Mouse (Mus musculus): ENCODE data around the gene Nav2. TPM values are rescaled to one million over a fixed set of nuclear protein-coding genes. Genes with fewer than 3 reads are reported as not detected.

The Nav2 gene
- total and polyA plus RNA-seq, 3 experiments, result 2.0 to 2.7 TPM; not detected in 1

- no peak overlapping the region for H3K27ac ChIP-seq (ENCODE audit: control insufficient read depth, low read depth, low read length)
- no peak overlapping the region for H3K9ac ChIP-seq (ENCODE audit: control insufficient read depth, low read depth, low read length, poor library complexity, severe bottlenecking)
- no peaks in the 10 kb centered on the region for H3K79me2 ChIP-seq (ENCODE audit: control insufficient read depth, insufficient read depth, low read length, poor library complexity)
- H3K4me3 ChIP-seq (ENCODE audit: control insufficient read depth in 1 of 2, insufficient read depth in 1 of 2, low read depth in 2 of 2, low read length in 2 of 2), result no peak overlapping the region
- H3K27me3 ChIP-seq (ENCODE audit: control insufficient read depth in 1 of 2, insufficient read depth in 2 of 2, low read length in 2 of 2), result no peaks in the 10 kb centered on the region; a peak in 1 of 4 replicates
- no peaks in the 10 kb centered on the region for H3K36me3 ChIP-seq (ENCODE audit: control insufficient read depth in 1 of 2, insufficient read depth in 2 of 2, low read length in 2 of 2)
- TF ChIP-seq UBTF (IDR thresholded peaks at IDR 0.05; ENCODE audit: borderline replicate concordance, insufficient read depth, low read depth, low read length) (no peak), E2F4 (IDR thresholded peaks at IDR 0.05; ENCODE audit: borderline replicate concordance, low read depth, low read length) (no peak), KAT2A (conservative IDR thresholded peaks at IDR 0.05; ENCODE audit: low read depth, low read length) (no peak), ZMIZ1 (IDR thresholded peaks at IDR 0.05; ENCODE audit: low read depth, low read length) (no peak), BHLHE40 (IDR thresholded peaks at IDR 0.05; ENCODE audit: borderline replicate concordance, low read depth, low read length) (no peak)
- DNase-seq (ENCODE audit: low read depth, low spot score), result no peak
- no peaks in the 10 kb centered on the region; a peak in 1 of 4 replicates for H3K4me1 ChIP-seq (ENCODE audit: control insufficient read depth in 1 of 2, insufficient read depth in 2 of 2, low read length in 2 of 2)
- H3K9me3 ChIP-seq (replicated peaks; ENCODE audit: insufficient read depth, low read length), result no peaks in the 10 kb centered on the region
These were observed 26.3 kb downstream of the Nav2 start for GRCm38 (mm10) chr7:48934816-48935215.

DNA sequence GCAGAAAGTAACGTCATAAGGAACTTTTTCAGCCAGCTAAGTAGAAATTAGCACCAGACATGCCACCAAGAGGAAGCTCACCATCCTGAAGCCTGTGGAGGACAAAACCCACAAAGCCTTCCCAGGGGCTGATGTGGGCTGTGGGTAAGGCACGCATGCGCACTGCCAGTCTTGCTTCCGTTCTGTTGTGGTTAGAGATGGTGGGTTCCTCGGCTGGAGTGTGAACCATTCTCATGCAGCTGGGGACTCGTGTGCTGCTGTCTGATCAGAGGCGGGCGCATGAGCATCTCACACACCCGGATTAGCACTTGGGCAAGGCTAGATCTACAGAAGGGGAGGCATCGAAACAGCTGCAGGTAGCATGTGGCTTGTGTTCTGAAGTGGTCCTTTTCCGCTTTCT, 29.0 kb downstream of the Nav2 start:
- no peak overlapping the region for H3K27ac ChIP-seq (ENCODE audit: control insufficient read depth, low read depth, low read length)
- no peaks in the 10 kb centered on the region; a peak in 1 of 4 replicates for H3K4me1 ChIP-seq (ENCODE audit: control insufficient read depth in 1 of 2, insufficient read depth in 2 of 2, low read length in 2 of 2)
- peak overlapping the region; percentile 26 to 31; a peak in 3 of 4 replicates for H3K4me3 ChIP-seq (ENCODE audit: control insufficient read depth in 1 of 2, insufficient read depth in 1 of 2, low read depth in 2 of 2, low read length in 2 of 2)
- H3K27me3 ChIP-seq (ENCODE audit: control insufficient read depth in 1 of 2, insufficient read depth in 2 of 2, low read length in 2 of 2), result no peaks in the 10 kb centered on the region
- no peaks in the 10 kb centered on the region for H3K79me2 ChIP-seq (ENCODE audit: control insufficient read depth, insufficient read depth, low read length, poor library complexity)
- TF ChIP-seq CHD2 (IDR thresholded peaks at IDR 0.05; ENCODE audit: low read length), result no peak
- TF ChIP-seq NRF1 (IDR thresholded peaks at IDR 0.05; ENCODE audit: insufficient read depth, low read depth, low read length, poor library complexity, severe bottlenecking), result peak; percentile 83
- DNase-seq (ENCODE audit: low read depth, low spot score), result peak; percentile 61
- H3K9ac ChIP-seq (ENCODE audit: control insufficient read depth, low read depth, low read length, poor library complexity, severe bottlenecking), result peak overlapping the region; percentile 33; the same call in 1 of the 2 replicates
- H3K9me3 ChIP-seq (replicated peaks; ENCODE audit: insufficient read depth, low read length), result no peaks in the 10 kb centered on the region
- H3K36me3 ChIP-seq (ENCODE audit: control insufficient read depth in 1 of 2, insufficient read depth in 2 of 2, low read length in 2 of 2), result no peaks in the 10 kb centered on the region

DNA sequence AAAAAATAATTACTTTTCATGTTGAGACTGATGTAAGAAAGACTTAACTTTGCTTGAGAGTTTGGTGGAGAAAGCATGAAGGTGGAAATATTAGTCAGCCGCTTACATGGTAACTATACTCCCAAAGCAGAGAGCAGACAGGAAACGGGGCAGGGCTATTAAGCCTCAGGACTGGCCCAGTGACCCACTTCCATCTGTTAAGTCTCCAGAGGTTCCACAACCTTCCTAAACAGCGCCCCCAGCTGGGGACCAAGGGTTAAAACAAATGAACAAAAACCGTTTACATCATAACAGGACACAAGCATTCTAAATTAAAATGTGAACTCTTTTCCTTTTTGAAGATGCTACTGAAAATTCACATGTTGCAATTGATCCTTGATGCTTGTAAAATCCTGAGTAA, 29.7 kb downstream of the Nav2 start:
- H3K9ac ChIP-seq (ENCODE audit: control insufficient read depth, low read depth, low read length, poor library complexity, severe bottlenecking), result no peak overlapping the region
- DNase-seq (ENCODE audit: low read depth, low spot score), result peak; percentile 74
- no peak overlapping the region; a peak in 1 of 4 replicates for H3K4me3 ChIP-seq (ENCODE audit: control insufficient read depth in 1 of 2, insufficient read depth in 1 of 2, low read depth in 2 of 2, low read length in 2 of 2)
- TF ChIP-seq ETS1 (IDR thresholded peaks at IDR 0.05; ENCODE audit: low read depth, low read length), result no peak
- no peak for TF ChIP-seq USF2 (IDR thresholded peaks at IDR 0.05; ENCODE audit: borderline replicate concordance in 1 of 2, insufficient read depth in 1 of 2, low read depth in 1 of 2, low read length in 2 of 2)
- TF ChIP-seq POLR2A (IDR thresholded peaks at IDR 0.05; ENCODE audit: control insufficient read depth in 1 of 2, insufficient read depth in 1 of 2, low read depth in 1 of 2, low read length in 2 of 2, poor library complexity in 1 of 2), result no peak
- peak; percentile 55 for TF ChIP-seq RAD21 (IDR thresholded peaks at IDR 0.05; ENCODE audit: low read depth, low read length)
- TF ChIP-seq TAL1 (IDR thresholded peaks at IDR 0.05; ENCODE audit: low read length), result no peak
- no peak for TF ChIP-seq KAT2A (conservative IDR thresholded peaks at IDR 0.05; ENCODE audit: low read depth, low read length)
- TF ChIP-seq JUND (IDR thresholded peaks at IDR 0.05; ENCODE audit: low read depth, low read length), result no peak
- no peak for TF ChIP-seq HCFC1 (IDR thresholded peaks at IDR 0.05; ENCODE audit: low read depth, low read length)
- TF ChIP-seq TCF12 (IDR thresholded peaks at IDR 0.05; ENCODE audit: low read depth, low read length), result no peak
- no peak for TF ChIP-seq RCOR1 (IDR thresholded peaks at IDR 0.05; ENCODE audit: low read depth, low read length)
- TF ChIP-seq USF1 (IDR thresholded peaks at IDR 0.05; ENCODE audit: low read depth, low read length), result no peak
- no peak for TF ChIP-seq ZKSCAN1 (IDR thresholded peaks at IDR 0.05; ENCODE audit: low read depth, low read length)
- TF ChIP-seq NRF1 (IDR thresholded peaks at IDR 0.05; ENCODE audit: insufficient read depth, low read depth, low read length, poor library complexity, severe bottlenecking), result no peak
- TF ChIP-seq ZMIZ1 (IDR thresholded peaks at IDR 0.05; ENCODE audit: low read depth, low read length), result no peak
- TF ChIP-seq ZNF384 (IDR thresholded peaks at IDR 0.05; ENCODE audit: low read depth, low read length), result no peak
- no peak for TF ChIP-seq UBTF (IDR thresholded peaks at IDR 0.05; ENCODE audit: borderline replicate concordance, insufficient read depth, low read depth, low read length)
- no peak for TF ChIP-seq MEF2A (IDR thresholded peaks at IDR 0.05; ENCODE audit: extremely low read depth, insufficient replicate concordance, low read depth, low read length, poor library complexity, severe bottlenecking)
- no peak for TF ChIP-seq POLR2AphosphoS2 (IDR thresholded peaks at IDR 0.05; ENCODE audit: low read length)
- TF ChIP-seq MAFK (IDR thresholded peaks at IDR 0.05; ENCODE audit: borderline replicate concordance, low read depth, low read length), result no peak
- peak; percentile 57 to 75 (median 62) for TF ChIP-seq CTCF (IDR thresholded peaks at IDR 0.05 in 2 of 3, conservative IDR thresholded peaks at IDR 0.05 in 1 of 3; ENCODE audit: control insufficient read depth in 1 of 3, insufficient read depth in 1 of 3, low read depth in 2 of 3, low read length in 3 of 3, poor library complexity in 1 of 3, severe bottlenecking in 1 of 3)
- TF ChIP-seq SIN3A (IDR thresholded peaks at IDR 0.05; ENCODE audit: low read length), result no peak
- TF ChIP-seq SMC3 (IDR thresholded peaks at IDR 0.05; ENCODE audit: low read depth, low read length), result peak; percentile 79

More for the DNA sequence above, 29.7 kb downstream of the Nav2 start:
- Histone ChIP-seq H3K9me3 (replicated peaks; ENCODE audit: insufficient read depth, low read length) (no peaks in the 10 kb centered on the region), H3K79me2 (ENCODE audit: control insufficient read depth, insufficient read depth, low read length, poor library complexity) (no peaks in the 10 kb centered on the region), H3K36me3 (ENCODE audit: control insufficient read depth in 1 of 2, insufficient read depth in 2 of 2, low read length in 2 of 2) (no peaks in the 10 kb centered on the region), H3K27ac (ENCODE audit: control insufficient read depth, low read depth, low read length) (no peak overlapping the region), H3K27me3 (ENCODE audit: control insufficient read depth in 1 of 2, insufficient read depth in 2 of 2, low read length in 2 of 2) (no peaks in the 10 kb centered on the region), H3K4me1 (ENCODE audit: control insufficient read depth in 1 of 2, insufficient read depth in 2 of 2, low read length in 2 of 2) (no peaks in the 10 kb centered on the region; a peak in 1 of 4 replicates)

Data from MEL (cell line).